Mouse (Mus musculus) heart, adult 2 months (tissue): ENCODE data around the gene Man2c1. TPM values are rescaled to one million over a fixed set of nuclear protein-coding genes. Genes with fewer than 3 reads are reported as not detected.
A peak's percentile ranks its signal among the peaks of the same experiment; 100 is the strongest.

ENCODE experiments used
- DNase-seq, 2 experiments: peaks; one replicate each; pipeline ENCODE4 v3.0.0; 2021
- H3K27ac ChIP-seq: fragments of 200-600 bp; 2 replicates; pipeline ENCODE4 v1.8.1; 2022
- H3K27me3 ChIP-seq: fragments of 200-500 bp; 2 replicates; pipeline ENCODE4 v1.6.1; 2012; ENCODE audit warnings: mild to moderate bottlenecking, low read length, inconsistent platforms, mixed read lengths; ENCODE audit not compliant: control insufficient read depth, insufficient read depth
- H3K36me3 ChIP-seq: fragments of 200-500 bp; 2 replicates; pipeline ENCODE4 v1.6.1; 2012; ENCODE audit warnings: low read length, inconsistent platforms; ENCODE audit not compliant: control insufficient read depth, insufficient read depth
- H3K4me1 ChIP-seq: fragments of 200-500 bp; 2 replicates; pipeline ENCODE4 v1.6.1; 2011; ENCODE audit warnings: low read length; ENCODE audit not compliant: control insufficient read depth, insufficient read depth
- H3K4me3 ChIP-seq: fragments of 200-600 bp; 2 replicates; pipeline ENCODE4 v1.8.1; 2022
- H3K79me2 ChIP-seq: fragments of 200-500 bp; replicated peaks from 2 replicates; pipeline ENCODE4 v1.6.1; 2012; ENCODE audit warnings: mild to moderate bottlenecking, inconsistent platforms, low read length, moderate library complexity, mixed read lengths; ENCODE audit not compliant: control insufficient read depth, insufficient read depth
- H3K9ac ChIP-seq: fragments of 200-500 bp; 2 replicates; pipeline ENCODE4 v1.6.1; 2012; ENCODE audit warnings: low read depth, mild to moderate bottlenecking, control low read depth, inconsistent platforms, low read length, mixed read lengths
- CTCF ChIP-seq: fragments of 200-600 bp; IDR thresholded peaks from 2 replicates; pipeline ENCODE4 v1.8.1; 2022; ENCODE audit warnings: antibody characterized with exemption, mild to moderate bottlenecking, moderate library complexity
- EP300 ChIP-seq: fragments of 200-500 bp; IDR thresholded peaks from 2 replicates; pipeline ENCODE4 v1.6.1; 2011; ENCODE audit warnings: low read depth, low read length, control low read depth; ENCODE audit not compliant: insufficient read depth
- POLR2A ChIP-seq: fragments of 200-500 bp; IDR thresholded peaks from 2 replicates; pipeline ENCODE4 v1.6.1; 2011; ENCODE audit warnings: mild to moderate bottlenecking, low read depth, low read length, control low read depth; ENCODE audit not compliant: insufficient read depth
- WGBS: fragments of 180-500 bp; shearing (Covaris S2); methylation state at CpG from one replicate; pipeline ENCODE4 v1.1.7; 2018; 5-methylcytosine and 5-hydroxymethylcytosine counted together
- intact Hi-C: fragments of 180-260 bp; cut with DNase I; formaldehyde crosslinking; loops from one replicate; pipeline ENCODE4 v1.15.1; 2025
- long read RNA-seq: library from polyadenylated mRNA; stranded (forward); transcript quantifications from one replicate; pipeline ENCODE4 v2.0.0, GENCODE M21; 2021
- polyA plus RNA-seq: library from polyadenylated mRNA; depleted of rRNA; stranded (reverse); fragments of >200 nt; gene quantifications from 2 replicates; pipeline ENCODE4 v1.2.3, GENCODE M21; 2012; rRNA removed
- total RNA-seq, 2 experiments: library from RNA; stranded (reverse); gene quantifications; 2 replicates each; pipeline ENCODE4 v1.2.3; 2021

The Man2c1 gene
- 10 to 100 TPM; 44.1 to 47.6 TPM for total RNA-seq
- 124 and 128 TPM in 2 replicates for polyA plus RNA-seq
- long read RNA-seq, transcript Man2c1-211 (26 exons, 3,820 nt), result major isoform, 39 of 51 reads
- long read RNA-seq, partial matches to known transcripts, result 1 of 51 reads
- long read RNA-seq, other reads (novel, unspliced or antisense), result 10 of 51 reads

GRCm38 (mm10) chr9:57130577-57131433 is at the start of gene Man2c1:
Gene Man2c1, plus strand, starts transcription at chr9:57130690.
- H3K4me3 ChIP-seq, result peak within 1 kb of the TSS; percentile 81
- intact Hi-C loops, result loop anchor here (1.0 to 5.0 kb wide), 5 partner anchors 58 to 240 kb away; partner anchors contain the start of genes Sin3a and Snx33
- peak within 1 kb of the TSS; percentile 85 for H3K27ac ChIP-seq
- H3K36me3 ChIP-seq, result peaks cover 2% of the 10 kb centered on the region
- peak within 1 kb of the TSS; percentile 87 for H3K9ac ChIP-seq
- WGBS, result under 1% methylated on average over 58 of the region's 58 CpGs
- H3K27me3 ChIP-seq, result no peaks in the 10 kb centered on the region
- peak; percentile 93 for DNase-seq
- TF ChIP-seq EP300 (peak; percentile 47), POLR2A (peak; percentile 83), CTCF (peak; percentile 92)
- H3K4me1 ChIP-seq, result peaks cover 5% of the 10 kb centered on the region
- no peaks in the 10 kb centered on the region for H3K79me2 ChIP-seq

- TF ChIP-seq POLR2A (no peak), CTCF (no peak), EP300 (no peak)
- intact Hi-C loops, result no loop called here
These were observed 48.3 kb upstream of the Man2c1 start for GRCm38 (mm10) chr9:57082236-57082635.

GRCm38 (mm10) chr9:57117261-57117755 is 13.2 kb upstream of the Man2c1 start:
- Histone ChIP-seq H3K79me2 (no peaks in the 10 kb centered on the region), H3K36me3 (peaks cover 6% of the 10 kb centered on the region), H3K27ac (no peak overlapping the region), H3K9ac (no peak overlapping the region), H3K4me1 (no peaks in the 10 kb centered on the region), H3K4me3 (no peak overlapping the region), H3K27me3 (no peaks in the 10 kb centered on the region)
- WGBS, result 94% methylated on average over 13 of the region's 13 CpGs
- DNase-seq, result no peak
- no peak for TF ChIP-seq POLR2A
- no peak for TF ChIP-seq CTCF
- TF ChIP-seq EP300, result no peak
- intact Hi-C loops, result no loop called here

More at GRCm38 (mm10) chr9:57082236-57082635, 48.3 kb upstream of the Man2c1 start:
- no peaks in the 10 kb centered on the region for H3K27me3 ChIP-seq
- no peak overlapping the region for H3K27ac ChIP-seq
- WGBS, result 87% methylated on average over 3 of the region's 3 CpGs
- H3K79me2 ChIP-seq, result peaks cover 10% of the 10 kb centered on the region
- no peak overlapping the region for H3K9ac ChIP-seq
- DNase-seq, result no peak
- no peaks in the 10 kb centered on the region for H3K4me1 ChIP-seq
- H3K4me3 ChIP-seq, result no peak overlapping the region
- H3K36me3 ChIP-seq, result peaks cover 2% of the 10 kb centered on the region

GRCm38 (mm10) chr9:57129641-57130040 is 849 bp upstream of the Man2c1 start:
- no peak overlapping the region for H3K4me3 ChIP-seq
- DNase-seq, result no peak
- TF ChIP-seq EP300, result no peak
- TF ChIP-seq POLR2A, result no peak
- TF ChIP-seq CTCF, result no peak
- no peak overlapping the region for H3K27ac ChIP-seq
- peaks cover 7% of the 10 kb centered on the region for H3K36me3 ChIP-seq
- intact Hi-C loops, result loop anchor here (2.0 to 5.0 kb wide), 4 partner anchors 57 to 239 kb away; partner anchors contain the start of genes Sin3a and Snx33
- no peaks in the 10 kb centered on the region for H3K27me3 ChIP-seq
- no peak overlapping the region for H3K9ac ChIP-seq
- H3K4me1 ChIP-seq, result peaks cover 5% of the 10 kb centered on the region
- H3K79me2 ChIP-seq, result no peaks in the 10 kb centered on the region

GRCm38 (mm10) chr9:57137246-57137645 is 6.8 kb downstream of the Man2c1 start:
- Histone ChIP-seq H3K27me3 (no peaks in the 10 kb centered on the region), H3K27ac (no peak overlapping the region), H3K36me3 (no peaks in the 10 kb centered on the region), H3K9ac (no peak overlapping the region), H3K4me3 (no peak overlapping the region), H3K4me1 (no peaks in the 10 kb centered on the region), H3K79me2 (no peaks in the 10 kb centered on the region)
- TF ChIP-seq POLR2A (no peak), EP300 (no peak), CTCF (no peak)
- intact Hi-C loops, result no loop called here
- 72% methylated on average over 6 of the region's 6 CpGs for WGBS
- DNase-seq, result no peak

GRCm38 (mm10) chr9:57137777-57138176 is 7.3 kb downstream of the Man2c1 start:
- H3K4me3 ChIP-seq, result no peak overlapping the region
- no peak for DNase-seq
- H3K36me3 ChIP-seq, result no peaks in the 10 kb centered on the region
- WGBS, result 88% methylated on average over 9 of the region's 9 CpGs
- TF ChIP-seq CTCF, result no peak
- TF ChIP-seq EP300, result no peak
- no peak for TF ChIP-seq POLR2A
- no peak overlapping the region for H3K27ac ChIP-seq
- H3K9ac ChIP-seq, result no peak overlapping the region
- no peaks in the 10 kb centered on the region for H3K79me2 ChIP-seq
- no peaks in the 10 kb centered on the region for H3K27me3 ChIP-seq
- intact Hi-C loops, result no loop called here
- H3K4me1 ChIP-seq, result no peaks in the 10 kb centered on the region
